Mouse (Mus musculus) fat pad, adult 2 months (tissue): Measurements from ENCODE around the gene Teddm3.
"Not testable (repeated sequence)": the region's sequence is repeated elsewhere in the genome, so short reads cannot be mapped to it uniquely, and the experiment has no call there.

Source experiments
- DNase-seq: peaks from one replicate; pipeline ENCODE4 v3.0.0-alpha.2; 2011; ENCODE audit warnings: low read depth, low spot score; ENCODE audit errors: extremely low read depth

The Teddm3 gene

GRCm38 (mm10) chr16:21151564-21152361 lies 2.0 kb downstream of the Teddm3 start:
- DNase-seq, result no peak

GRCm38 (mm10) chr16:21149896-21150295 lies 3.9 kb downstream of the Teddm3 start:
- no peak for DNase-seq

GRCm38 (mm10) chr16:21148451-21148850 lies 5.3 kb downstream of the Teddm3 start:
- DNase-seq, result not testable (repeated sequence)

- no peak for DNase-seq
Observed at GRCm38 (mm10) chr16:21136312-21137083, 17.3 kb downstream of the Teddm3 start.

GRCm38 (mm10) chr16:21127666-21128065 lies 26.1 kb downstream of the Teddm3 start:
- not testable (repeated sequence) for DNase-seq

GRCm38 (mm10) chr16:21122776-21123175 lies 31.0 kb downstream of the Teddm3 start:
- DNase-seq, result not testable (repeated sequence)

- DNase-seq, result no peak
Observed at GRCm38 (mm10) chr16:21116078-21116477, 37.7 kb downstream of the Teddm3 start.

GRCm38 (mm10) chr16:21109473-21109872 lies 44.3 kb downstream of the Teddm3 start:
- no peak for DNase-seq
